Mouse (Mus musculus): Measurements from ENCODE around the gene Ubac2. TPM values are rescaled to one million over a fixed set of nuclear protein-coding genes. Genes with fewer than 3 reads are reported as not detected.
"Not testable (repeated sequence)": the region's sequence is repeated elsewhere in the genome, so short reads cannot be mapped to it uniquely, and the experiment has no call there.

The Ubac2 gene
- total RNA-seq, 4 experiments from 2014 or later = 29.4 to 37.1 (median 32.7) TPM

DNA sequence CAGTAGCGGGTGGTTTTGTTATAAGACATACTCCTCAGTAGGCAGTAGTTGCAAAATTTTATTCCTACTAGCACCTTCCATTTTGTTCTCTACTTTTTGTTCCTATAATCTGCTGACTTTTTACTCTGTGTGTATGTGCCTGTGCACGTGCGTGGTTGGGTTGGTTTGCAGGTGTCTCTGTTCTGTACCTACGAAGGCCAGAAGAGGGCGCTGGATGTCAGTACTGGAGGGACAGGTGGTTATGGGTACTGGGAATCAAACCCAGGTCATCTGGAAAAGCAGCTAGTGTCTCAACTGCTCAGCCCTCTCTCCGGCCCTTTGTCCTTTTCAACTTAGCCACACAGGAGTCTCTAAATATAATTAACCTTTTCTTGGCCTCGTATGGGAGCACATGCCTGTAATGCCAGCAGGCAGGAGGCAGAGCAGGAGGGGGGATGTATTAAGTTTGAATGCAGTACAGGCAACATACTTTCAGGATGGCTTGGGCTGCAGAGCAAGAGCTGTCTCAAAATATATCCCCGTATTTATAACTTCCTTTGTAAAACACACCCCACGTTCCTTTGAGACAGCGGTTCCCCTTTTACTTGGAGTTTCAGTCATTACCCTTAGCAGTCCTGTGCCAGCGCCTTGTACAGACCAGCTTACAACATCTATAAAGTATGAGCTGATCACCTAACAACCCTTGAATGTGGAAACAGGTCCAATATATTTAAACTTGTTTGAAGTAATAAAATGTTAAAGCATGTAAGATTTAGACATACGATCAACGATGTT is 160.6 kb downstream of the Ubac2 start:
- DNase-seq (ENCODE audit: low spot score in 2 of 2) = no peak

DNA sequence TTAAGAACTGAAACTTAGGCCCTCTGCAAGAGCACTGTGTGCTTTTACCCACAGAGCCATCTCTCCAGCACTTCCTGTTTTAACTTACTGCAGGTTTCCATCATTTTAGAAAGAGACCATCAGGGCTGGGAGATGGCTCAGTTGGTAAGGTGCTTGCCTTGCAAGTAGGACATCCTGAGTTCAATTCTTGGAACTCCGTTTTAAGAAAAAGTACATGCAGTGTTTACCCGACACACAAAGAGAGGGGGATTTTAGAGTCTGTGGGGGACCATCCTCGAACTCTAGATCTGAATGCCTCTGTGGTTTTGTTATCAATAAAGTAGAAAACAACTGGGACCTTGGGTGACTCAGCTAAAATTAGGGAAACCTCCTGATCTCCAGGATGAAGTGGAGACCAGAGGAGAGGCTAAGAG is 163.0 kb downstream of the Ubac2 start:
- no peak for DNase-seq (ENCODE audit: low spot score in 2 of 2)

DNA sequence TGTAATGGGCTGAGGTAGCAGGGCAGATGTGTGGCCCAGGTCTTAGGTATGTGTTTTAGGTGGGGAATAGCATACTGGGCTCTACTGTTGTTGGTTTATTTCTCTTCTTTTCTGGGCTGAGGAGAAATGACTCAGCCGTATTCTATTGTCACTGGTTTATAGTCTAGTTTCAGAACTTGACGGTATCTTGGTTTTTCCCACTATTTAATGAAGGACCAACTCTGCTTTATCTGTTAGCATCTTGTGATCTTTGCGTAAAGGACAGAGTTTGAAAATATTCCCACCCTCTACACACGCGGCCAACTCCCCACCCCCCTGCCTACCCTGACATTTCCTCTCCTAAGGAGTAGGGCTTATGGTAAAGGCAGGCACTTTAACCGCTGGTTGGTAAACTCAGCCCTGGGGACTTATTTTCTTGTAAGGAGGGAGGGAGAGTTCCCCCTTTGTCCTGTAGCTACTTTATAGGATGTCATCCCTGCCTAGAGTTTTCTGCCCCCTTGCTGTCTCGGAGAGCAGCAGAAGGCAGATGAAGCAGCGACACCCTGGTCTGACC is 163.8 kb downstream of the Ubac2 start:
- no peak for DNase-seq (ENCODE audit: low spot score in 2 of 2)

DNA sequence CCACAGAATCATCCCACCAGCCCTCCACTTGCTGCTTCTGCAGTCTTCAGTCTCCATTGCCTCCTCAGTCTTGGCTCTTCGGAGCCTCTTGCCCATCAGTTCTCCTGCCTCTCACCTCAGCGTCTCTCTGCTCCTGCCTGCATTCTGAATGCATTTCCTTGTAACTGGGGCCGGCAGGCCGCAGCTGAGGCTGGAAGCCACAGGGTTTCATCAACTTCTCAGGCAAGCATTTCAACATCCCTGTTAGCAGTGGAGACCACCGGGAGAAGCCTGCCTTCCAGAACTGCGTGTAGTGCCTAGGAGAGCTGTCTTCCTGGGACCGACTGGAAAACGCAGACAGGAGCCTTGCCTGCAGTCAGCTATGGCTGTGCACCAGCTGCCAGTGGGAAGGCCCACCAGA is 169.4 kb downstream of the Ubac2 start:
- DNase-seq (ENCODE audit: low spot score in 2 of 2) = no peak

DNA sequence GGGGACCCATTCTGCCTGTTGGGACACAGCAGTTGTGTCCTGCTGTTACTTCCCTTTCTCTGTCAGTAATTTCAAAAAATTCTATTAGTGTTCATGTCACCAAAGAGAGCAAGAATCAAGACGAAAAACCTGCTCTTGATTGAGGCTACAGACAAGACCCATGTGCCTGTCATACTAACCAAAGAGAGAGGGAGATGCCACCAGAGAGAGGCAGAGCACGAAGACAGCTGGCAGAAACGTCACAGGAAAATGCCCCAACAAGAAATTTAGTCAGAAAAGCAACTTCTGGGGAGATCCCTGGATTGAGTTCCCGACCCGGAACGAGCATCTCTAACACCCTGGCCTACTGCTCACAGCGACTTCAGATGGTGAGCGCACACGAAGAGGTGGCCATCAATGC is 170.4 kb downstream of the Ubac2 start:
- DNase-seq (ENCODE audit: low spot score in 2 of 2) = no peak

DNA sequence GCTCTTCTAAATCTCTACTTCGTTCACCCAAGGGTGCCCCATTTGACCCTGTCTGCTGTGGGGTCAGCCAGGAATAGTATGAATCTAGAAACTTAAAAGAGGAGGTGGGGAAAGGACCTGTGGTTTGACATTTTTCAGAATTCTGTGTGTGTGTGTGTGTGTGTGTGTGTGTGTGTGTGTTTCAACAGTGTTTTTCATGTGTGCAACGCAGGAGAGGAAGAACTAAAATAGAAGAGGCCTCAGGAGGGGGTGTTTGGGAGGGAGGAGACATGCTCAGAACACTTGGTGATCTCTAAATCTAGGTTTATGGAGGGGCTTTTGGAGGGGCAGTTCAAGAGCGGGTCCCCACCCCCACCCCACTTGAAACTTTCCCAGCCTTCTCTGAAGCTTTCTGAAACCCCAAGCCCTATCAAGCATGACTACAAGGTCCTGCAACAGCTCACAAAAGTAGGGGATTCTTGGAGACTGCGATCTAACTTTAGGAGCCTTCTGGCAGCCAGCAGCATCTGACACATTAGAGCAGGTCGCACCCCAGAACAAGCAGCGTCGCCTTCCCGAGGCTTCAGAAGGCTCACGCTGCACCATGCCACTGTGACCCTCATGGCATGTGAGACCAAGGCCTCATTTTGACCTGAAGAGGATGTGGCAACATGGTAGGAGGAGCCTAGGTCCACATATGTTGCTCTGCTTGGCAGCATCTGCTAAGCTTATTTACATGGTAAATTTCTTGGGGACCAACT is 174.6 kb downstream of the Ubac2 start:
- DNase-seq (ENCODE audit: low spot score in 2 of 2) = no peak

DNA sequence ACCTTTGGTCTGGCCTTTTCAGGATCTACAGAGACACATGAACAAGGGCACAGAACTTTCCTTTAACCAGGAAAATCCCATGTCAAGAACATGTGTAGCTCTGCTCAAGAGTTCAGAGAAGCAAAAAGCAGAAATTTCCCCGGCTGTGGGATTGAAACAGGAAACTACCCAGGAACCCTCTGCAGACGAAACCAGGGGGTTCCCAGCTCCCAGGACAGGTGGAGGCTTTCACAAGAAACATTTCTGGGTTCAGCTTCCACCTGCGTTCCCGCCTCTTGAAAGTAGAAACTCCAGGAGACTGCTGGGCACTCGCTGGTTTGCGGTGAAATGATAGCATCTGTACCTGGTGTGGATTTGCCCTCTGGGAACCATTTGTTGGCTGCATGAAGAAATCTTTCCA is 178.5 kb downstream of the Ubac2 start:
- no peak for DNase-seq (ENCODE audit: low spot score in 2 of 2)

DNA sequence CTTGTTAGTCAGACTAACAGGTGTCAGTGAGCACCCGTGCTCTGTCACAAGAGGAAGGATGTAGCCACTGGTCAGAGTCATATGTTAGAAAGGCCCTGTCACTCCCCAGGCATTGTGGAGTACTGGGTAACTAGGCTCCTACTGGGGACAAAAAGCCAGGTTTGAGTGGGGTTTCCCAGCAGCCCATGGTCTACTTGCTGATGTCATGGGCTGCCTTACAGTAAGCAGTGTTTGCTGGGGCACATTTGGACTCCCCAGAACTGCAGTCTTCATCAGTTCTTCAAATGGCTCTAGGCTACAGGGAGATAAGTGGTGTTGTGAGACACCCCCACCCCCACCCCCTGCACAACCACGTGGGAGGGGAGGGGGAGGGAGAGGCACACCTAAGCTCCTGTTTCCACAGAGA is 179.5 kb downstream of the Ubac2 start:
- DNase-seq (ENCODE audit: low spot score in 2 of 2) = no peak

DNA sequence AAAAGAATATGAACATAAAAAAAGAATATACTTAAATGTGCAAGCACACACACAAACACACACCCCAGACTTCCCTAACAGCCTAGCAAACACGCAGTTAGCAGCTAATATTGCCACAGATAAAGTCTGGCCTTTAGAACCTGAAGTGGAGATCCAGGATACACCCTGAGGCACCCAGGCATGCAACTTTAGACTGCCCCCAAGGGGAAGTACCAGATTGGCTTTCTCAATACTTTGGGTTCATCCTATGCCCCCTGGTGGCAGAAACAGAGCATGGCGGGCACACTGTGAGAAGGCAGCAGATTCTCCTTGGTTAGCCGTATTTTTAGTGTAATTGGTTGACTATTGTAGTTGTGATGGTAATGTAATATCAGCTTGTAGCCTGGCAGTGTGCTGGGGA is 182.2 kb downstream of the Ubac2 start:
- peak; percentile 56 to 66 for DNase-seq (ENCODE audit: low spot score in 2 of 2)

DNA sequence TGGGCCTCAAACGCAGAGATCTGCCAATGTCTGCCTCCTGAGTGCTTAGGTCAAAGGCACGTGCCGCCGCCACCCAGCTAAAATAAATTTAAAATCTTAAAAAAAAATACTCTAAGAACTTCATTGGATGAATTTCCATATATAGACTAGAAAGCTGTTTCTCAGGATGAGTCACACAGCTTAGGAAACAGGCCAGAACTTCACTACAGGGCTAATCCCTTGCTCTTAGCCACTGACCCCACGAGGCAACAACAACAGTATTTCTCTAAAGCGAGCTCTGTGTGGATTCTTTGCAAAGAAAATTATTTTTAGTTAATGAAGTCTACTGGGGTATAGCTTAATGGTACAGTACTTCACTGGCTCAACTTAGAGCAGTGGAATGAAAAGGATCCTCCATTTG is 183.0 kb downstream of the Ubac2 start:
- DNase-seq (ENCODE audit: low spot score in 2 of 2) = no peak

DNA sequence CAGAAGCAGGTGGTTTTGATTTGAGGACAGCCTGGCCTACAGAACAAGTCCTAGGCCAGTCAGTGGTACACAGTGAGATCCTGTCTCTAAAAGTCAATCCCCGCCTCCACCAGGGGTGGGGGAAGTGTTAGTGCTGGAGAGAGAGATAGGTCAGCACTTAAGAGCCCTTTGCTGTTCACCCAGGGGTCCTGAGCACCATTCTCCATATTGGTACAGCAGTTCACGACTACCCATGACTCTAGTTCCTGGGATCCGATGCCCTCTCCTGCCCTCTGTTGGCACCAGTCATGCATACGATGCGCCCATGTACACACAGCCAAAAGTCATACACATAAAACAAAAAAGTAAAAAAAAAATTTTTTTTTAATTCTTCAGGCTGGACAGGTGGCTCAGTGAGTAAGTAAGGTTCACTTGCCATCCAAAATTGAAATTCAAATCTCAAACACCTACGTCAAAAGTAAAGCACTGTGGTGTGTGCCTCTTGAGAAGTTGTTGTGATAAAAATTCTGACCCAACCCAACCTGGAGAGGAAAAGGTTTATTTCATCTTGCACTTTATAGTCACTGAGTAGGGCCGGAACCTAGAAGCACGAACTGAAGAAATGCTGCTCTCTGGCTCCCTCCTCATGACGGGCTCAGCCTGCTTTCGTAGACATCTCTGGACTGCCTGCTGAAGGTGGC is 184.1 kb downstream of the Ubac2 start:
- DNase-seq (ENCODE audit: low spot score in 2 of 2) = no peak

DNA sequence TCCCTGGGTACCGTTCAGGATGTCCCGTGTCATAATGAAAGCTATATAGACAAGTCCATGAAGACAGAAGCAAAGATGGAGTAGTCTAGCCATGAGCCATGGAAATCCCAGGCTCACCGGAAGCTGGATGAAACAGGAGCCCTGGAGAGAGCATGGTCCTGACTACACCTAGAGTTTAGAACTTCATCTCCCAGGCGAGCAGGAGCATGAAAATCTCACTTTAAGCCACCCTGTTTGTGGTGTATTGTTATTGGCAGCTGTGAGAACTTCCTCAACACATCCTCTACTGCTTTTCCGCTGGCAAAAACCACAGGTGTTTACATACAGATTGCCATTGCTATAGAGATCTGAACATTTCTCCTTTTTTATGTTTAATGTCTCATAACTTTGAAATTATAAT is 185.2 kb downstream of the Ubac2 start:
- no peak for DNase-seq (ENCODE audit: low spot score in 2 of 2)

DNA sequence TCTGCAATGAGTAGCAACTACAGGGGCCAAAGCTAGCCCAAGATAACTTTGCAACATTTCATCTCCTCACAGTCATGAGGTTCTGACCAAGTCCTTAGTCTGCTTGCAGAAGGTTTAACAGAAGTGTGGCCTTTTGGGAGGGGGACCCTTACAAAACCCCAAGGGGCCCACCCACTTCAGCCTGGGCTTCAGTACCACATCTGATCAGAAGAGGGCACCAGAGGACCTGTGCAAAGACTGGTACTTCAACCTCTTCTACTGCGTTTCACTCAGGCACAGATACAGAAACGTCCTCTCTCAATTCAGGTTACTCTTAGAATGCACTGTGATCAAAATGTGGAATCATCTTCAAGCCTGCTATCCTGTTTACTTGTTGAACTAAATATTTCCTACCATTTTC is 186.1 kb downstream of the Ubac2 start:
- peak; percentile 15 to 23 for DNase-seq (ENCODE audit: low spot score in 2 of 2)

DNA sequence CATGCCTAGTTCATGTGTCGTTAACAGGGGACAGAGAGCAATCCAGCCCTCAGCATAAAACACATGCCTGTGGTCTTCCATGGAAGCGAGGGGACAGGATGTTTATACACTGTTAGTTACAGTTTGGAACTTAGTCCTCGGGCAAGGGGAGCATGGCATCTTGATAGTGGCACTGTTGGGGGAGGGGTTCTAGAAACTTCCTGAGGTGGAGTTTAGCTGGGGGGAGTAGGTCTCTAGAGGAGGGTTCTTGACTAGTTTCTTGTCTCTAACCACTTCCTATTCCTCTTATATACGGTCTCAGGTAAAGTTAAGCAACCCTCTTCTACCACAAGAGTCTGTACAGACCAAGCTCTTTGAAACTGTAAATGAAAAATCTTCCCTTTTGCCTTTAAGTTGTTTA is 187.8 kb downstream of the Ubac2 start:
- no peak for DNase-seq (ENCODE audit: low spot score in 2 of 2)

DNA sequence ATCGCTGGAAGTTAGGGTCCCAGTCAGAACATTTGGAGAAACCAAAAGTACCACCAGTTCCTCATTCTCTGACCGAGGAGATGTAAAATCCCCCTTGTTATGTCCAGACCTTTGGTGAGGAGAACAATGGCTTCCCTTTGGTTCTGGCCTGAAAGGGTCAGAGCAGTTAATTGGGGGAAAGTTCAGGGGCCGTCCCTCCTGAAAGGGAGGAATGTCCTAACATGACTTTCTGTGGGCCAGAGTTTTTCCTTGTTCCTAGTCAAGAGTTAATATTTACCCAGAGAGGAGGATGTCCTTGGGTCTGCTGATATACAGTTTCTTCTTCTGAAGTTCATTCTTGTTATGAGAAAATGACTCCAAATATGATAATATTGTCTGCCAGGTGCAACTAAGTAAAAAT is 189.6 kb downstream of the Ubac2 start:
- not testable (repeated sequence) for DNase-seq (ENCODE audit: low spot score in 2 of 2)

DNA sequence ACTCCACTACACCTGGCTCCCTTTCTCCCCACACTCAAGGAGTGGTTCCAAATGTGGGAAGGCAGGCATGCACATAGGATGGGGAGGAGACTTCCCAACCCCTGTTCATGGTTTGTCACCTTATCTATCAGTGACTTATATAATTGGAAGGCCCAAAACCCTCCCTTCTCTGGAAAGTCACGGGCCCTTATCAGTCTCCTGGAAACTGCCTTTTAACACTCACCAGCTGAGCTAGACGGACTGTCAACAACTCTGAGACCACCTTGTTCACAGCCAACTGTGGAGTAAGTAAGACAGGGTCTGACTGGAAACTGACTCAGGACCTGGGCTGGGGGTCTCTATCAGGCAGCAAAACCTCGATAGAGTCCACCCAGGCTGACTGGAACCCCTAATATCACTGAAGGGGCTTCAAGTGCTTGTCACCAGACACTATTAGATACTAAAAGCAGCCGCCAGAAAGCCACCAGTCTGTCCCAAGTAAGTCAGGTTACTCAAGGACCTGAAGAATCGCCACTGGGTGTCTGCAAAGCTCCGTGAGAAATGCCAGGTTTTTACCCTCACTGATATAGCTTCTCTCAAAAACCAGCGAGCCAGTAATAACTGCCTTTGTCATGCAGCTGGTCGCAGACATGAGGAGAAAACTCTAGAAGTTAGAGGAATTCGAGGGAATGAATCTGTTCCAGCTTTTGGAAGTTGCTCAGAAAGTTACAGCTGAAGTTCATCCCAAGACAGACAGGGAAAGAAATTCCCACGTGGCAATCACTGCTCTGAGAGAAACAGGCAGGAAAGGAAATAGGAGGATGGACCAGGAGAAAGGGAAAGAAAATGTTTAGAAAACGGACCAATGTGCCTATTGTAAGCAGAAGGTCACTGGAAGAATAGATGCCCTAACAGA is 190.6 kb downstream of the Ubac2 start:
- no peak for DNase-seq (ENCODE audit: low spot score in 2 of 2)

DNA sequence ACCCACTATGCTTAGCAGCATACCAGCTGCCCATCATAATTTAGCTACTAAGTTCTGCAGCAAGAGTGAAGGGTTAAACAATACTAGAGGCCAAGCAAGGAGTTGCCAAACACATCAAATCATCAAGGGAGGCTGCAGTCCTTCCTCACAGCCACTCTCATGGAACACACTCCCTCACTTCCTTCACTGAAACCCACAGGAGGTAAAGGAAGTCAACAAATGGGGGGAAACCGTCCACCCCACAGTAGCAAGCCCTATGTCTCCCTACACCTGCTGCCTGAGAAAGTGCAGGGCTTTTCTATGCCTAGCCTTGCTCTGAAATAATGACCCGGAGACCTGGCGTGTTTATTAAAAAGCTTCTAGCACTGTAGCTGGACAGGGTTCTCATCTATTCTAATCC is 191.5 kb downstream of the Ubac2 start:
- DNase-seq (ENCODE audit: low spot score in 2 of 2) = no peak
